Mouse (Mus musculus): Measurements from ENCODE around the gene Fam172a.

Fam172a gene

GRCm38 (mm10) chr13:78201871-78202565 lies 500.2 kb downstream of the Fam172a start:
- peak; percentile 58 for DNase-seq

GRCm38 (mm10) chr13:78202574-78203347 lies 500.9 kb downstream of the Fam172a start:
- peak; percentile 76 for DNase-seq

GRCm38 (mm10) chr13:78203348-78204061 lies 501.7 kb downstream of the Fam172a start:
- peak; percentile 83 for DNase-seq

GRCm38 (mm10) chr13:78205426-78205825 lies 503.6 kb downstream of the Fam172a start:
- peak; percentile 13 for DNase-seq

GRCm38 (mm10) chr13:78206891-78207430 lies 505.1 kb downstream of the Fam172a start:
- peak; percentile 15 for DNase-seq

- DNase-seq, result peak; percentile 48
Measured at GRCm38 (mm10) chr13:78207796-78208645, 506.2 kb downstream of the Fam172a start.

GRCm38 (mm10) chr13:78208689-78209410 lies 507.0 kb downstream of the Fam172a start:
- peak; percentile 18 for DNase-seq

GRCm38 (mm10) chr13:78209611-78210028 lies 507.8 kb downstream of the Fam172a start:
- DNase-seq, result no peak

GRCm38 (mm10) chr13:78210029-78210747 lies 508.4 kb downstream of the Fam172a start:
- peak; percentile 65 for DNase-seq

GRCm38 (mm10) chr13:78210748-78211089 lies 508.9 kb downstream of the Fam172a start:
- DNase-seq, result peak; percentile 17

GRCm38 (mm10) chr13:78211231-78212010 lies 509.6 kb downstream of the Fam172a start:
- peak; percentile 7 for DNase-seq

GRCm38 (mm10) chr13:78212111-78212510 lies 510.3 kb downstream of the Fam172a start:
- DNase-seq, result no peak

GRCm38 (mm10) chr13:78213155-78213554 lies 511.3 kb downstream of the Fam172a start:
- no peak for DNase-seq

- DNase-seq, result no peak
Measured at GRCm38 (mm10) chr13:78215223-78215622, 513.4 kb downstream of the Fam172a start.

All from cerebellum, adult 9-10 months (tissue).